Mouse (Mus musculus) 3T3-L1 (cell line): Measurements from ENCODE around the gene Obox2.
"Not testable (repeated sequence)": the region's sequence is repeated elsewhere in the genome, so short reads cannot be mapped to it uniquely, and the experiment has no call there.

Source experiments
- DNase-seq: peaks from one replicate; pipeline ENCODE4 v3.0.0-alpha.2; 2015; ENCODE audit warnings: low read depth, low spot score

The Obox2 gene

GRCm38 (mm10) chr7:15388421-15388998, at the start of gene Obox2, which contains the start of gene Obox1:
Gene Obox2 (plus strand): TSS chr7:15388721.
Gene Obox1 (plus strand): TSS chr7:15388948.
- not testable (repeated sequence) for DNase-seq

GRCm38 (mm10) chr7:15399147-15399874, 10.8 kb downstream of the Obox2 start:
- not testable (repeated sequence) for DNase-seq

DNA sequence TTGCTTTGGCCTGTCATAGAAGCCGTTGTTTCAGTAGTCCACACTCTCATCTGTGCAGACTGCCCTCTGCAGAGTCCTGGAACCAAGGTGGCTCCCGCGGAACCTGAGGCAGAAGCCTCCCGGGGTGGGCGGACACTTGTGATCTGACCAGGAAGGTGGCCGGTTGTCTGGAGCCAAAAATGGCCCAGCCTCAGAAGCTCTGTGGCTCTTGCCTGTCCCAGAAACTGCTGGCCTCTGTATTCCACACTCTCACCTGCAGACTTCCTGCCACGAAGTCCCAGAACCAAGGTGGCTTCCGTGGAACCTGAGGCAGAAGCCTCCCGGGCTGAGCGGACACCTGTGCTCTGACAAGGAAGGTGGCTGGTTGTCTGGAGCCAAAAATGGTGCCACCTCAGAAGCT, 18.3 kb downstream of the Obox2 start:
- not testable (repeated sequence) for DNase-seq

DNA sequence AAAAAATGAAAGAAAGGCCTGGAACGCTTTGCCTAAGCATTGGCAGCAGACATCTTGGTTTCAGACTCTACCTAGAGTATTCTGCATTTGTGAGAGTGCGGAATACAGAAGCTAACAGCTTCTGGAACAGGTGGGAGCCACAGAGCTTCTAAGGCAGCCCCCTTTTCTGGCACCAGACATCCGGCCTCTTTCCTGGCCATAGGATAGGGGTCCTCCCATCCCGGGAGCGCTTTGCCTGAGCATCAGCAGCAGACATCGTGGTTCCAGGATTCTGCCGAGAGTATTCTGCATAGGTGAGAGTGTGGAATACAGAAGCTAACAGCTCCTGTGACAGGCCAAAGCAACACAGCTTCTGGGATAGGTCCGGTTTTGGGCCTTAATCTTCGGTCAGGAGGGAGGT, 29.5 kb downstream of the Obox2 start:
- not testable (repeated sequence) for DNase-seq

DNA sequence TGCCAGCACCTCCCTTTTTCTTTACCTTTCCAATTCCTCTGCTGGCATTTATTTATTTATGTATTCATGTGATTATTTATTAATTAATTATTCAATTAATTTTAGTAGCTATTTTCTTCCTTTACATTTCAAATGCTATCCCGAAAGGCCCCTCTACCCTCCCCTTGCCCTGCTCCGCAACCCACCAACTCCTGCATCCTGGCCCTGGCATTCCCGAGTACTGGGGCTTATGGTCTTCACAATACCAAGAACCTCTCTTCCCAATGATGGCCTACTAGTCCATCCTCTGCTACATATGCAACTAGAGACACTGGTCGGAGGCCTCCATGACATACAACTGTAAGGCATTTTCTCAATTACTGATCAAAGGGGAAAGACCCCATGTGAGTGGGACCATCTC, 37.0 kb downstream of the Obox2 start:
- DNase-seq: not testable (repeated sequence)
